Mouse (Mus musculus) liver, embryonic 13.5 days (tissue): ENCODE measurements around the gene Hsf5. TPM values are rescaled to one million over a fixed set of nuclear protein-coding genes. Genes with fewer than 3 reads are reported as not detected.

Source experiments
- polyA plus RNA-seq: library from polyadenylated mRNA; unstranded; fragments of >200 nt; fragmentation: Nextera tagmentation; extraction: Ambion mirVana; gene quantifications from 2 replicates; pipeline ENCODE4 v1.2.1, GENCODE M21; 2015

Hsf5 gene
- polyA plus RNA-seq, 1 experiment from 2014 or later, result 0.03 TPM

Other genes starting within 250 kb of the Hsf5 start
- gene Rad51c, start 212.2 kb upstream of the Hsf5 start, polyA plus RNA-seq, result 5.0 and 5.6 TPM in 2 replicates
- 0.10 and 0.15 TPM in 2 replicates for gene Tex14, start 212.1 kb upstream of the Hsf5 start, polyA plus RNA-seq
- gene Gm11492, start 50.5 kb upstream of the Hsf5 start, polyA plus RNA-seq, result not detected in 2 replicates
- gene Sept4, start 48.3 kb upstream of the Hsf5 start, polyA plus RNA-seq, result 11.2 and 14.9 TPM in 2 replicates
- 9.4 and 12.2 TPM in 2 replicates for gene Mtmr4, start 25.0 kb upstream of the Hsf5 start, polyA plus RNA-seq
- 3.8 and 5.5 TPM in 2 replicates for gene Rnf43, start 45.6 kb downstream of the Hsf5 start, polyA plus RNA-seq
- gene Supt4a, start 120.4 kb downstream of the Hsf5 start, polyA plus RNA-seq, result 219 and 233 TPM in 2 replicates
- 2.7 and 3.1 TPM in 2 replicates for gene Tspoap1, start 143.4 kb downstream of the Hsf5 start, polyA plus RNA-seq
- gene Mpo, start 176.4 kb downstream of the Hsf5 start, polyA plus RNA-seq, result 276 and 298 TPM in 2 replicates
- gene Lpo, start 211.1 kb downstream of the Hsf5 start, polyA plus RNA-seq, result not detected in 2 replicates
- 2.1 and 2.5 TPM in 2 replicates for gene Mks1, start 236.1 kb downstream of the Hsf5 start, polyA plus RNA-seq